Mouse (Mus musculus): Measurements from ENCODE around the gene Itpr2. TPM values are rescaled to one million over a fixed set of nuclear protein-coding genes. Genes with fewer than 3 reads are reported as not detected.

The Itpr2 gene
- polyA plus RNA-seq, 1 experiment: 3.6 TPM

DNA sequence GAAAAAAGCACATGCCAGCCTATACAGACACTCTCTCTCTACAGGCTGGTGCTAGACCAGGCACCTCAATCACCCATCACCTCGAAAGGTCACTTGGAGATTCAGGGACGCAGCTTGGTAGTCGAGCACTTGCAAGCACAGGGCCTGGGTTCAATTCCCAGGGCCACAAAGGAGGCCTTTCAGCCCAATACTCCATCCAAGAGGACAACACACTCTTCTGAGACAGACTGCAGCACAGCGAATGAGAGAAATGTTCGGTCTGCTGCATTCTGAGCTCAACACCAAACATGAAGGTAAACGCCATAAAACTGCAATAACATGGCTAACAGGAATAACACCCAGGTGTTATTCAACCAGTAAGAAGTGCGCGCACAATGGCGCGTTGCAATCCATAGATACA, 211.0 kb downstream of the Itpr2 start:
- H3K4me3 ChIP-seq (ENCODE audit: low read depth, low read length): no peak overlapping the region
- H3K9ac ChIP-seq (ENCODE audit: low read depth, poor library complexity, severe bottlenecking): no peak overlapping the region
- no peaks in the 10 kb centered on the region for H3K27me3 ChIP-seq (ENCODE audit: control insufficient read depth, insufficient read depth, low read length, poor library complexity, severe bottlenecking)
- TF ChIP-seq POLR2A (IDR thresholded peaks at IDR 0.05; ENCODE audit: insufficient read depth, low read length): no peak
- TF ChIP-seq EP300 (IDR thresholded peaks at IDR 0.05; ENCODE audit: insufficient read depth, low read depth, low read length): no peak
- no peak for TF ChIP-seq CTCF (IDR thresholded peaks at IDR 0.05; ENCODE audit: low read depth, low read length)
- H3K27ac ChIP-seq (ENCODE audit: insufficient read depth, low read length): no peak overlapping the region
- no peaks in the 10 kb centered on the region for H3K4me1 ChIP-seq (ENCODE audit: control insufficient read depth, insufficient read depth, low read length)
- H3K9me3 ChIP-seq (replicated peaks; ENCODE audit: control insufficient read depth, insufficient read depth, low read length, poor library complexity, severe bottlenecking): no peaks in the 10 kb centered on the region
- no peaks in the 10 kb centered on the region for H3K36me3 ChIP-seq (ENCODE audit: control insufficient read depth, insufficient read depth, low read length, poor library complexity, severe bottlenecking)

DNA sequence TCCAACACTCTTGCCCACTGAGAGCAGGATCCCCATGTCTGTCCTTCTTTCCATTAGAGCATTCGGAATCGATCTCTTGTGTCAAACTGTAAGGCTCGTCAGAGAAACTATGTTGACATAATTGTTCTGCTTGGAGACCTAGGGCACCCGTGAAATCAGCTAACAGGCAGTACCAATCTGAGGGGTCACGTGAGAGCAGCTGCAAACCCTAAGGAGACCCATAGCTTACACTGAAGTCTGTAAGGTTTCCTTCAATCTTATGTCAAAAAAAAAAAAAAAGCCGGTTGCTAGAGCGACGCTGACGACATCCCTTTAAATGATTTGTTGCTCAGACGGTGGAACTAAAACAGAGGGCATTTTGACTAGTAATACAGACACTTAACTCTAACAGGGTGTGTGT, 212.2 kb downstream of the Itpr2 start:
- Histone ChIP-seq H3K4me3 (ENCODE audit: low read depth, low read length) (no peak overlapping the region), H3K27ac (ENCODE audit: insufficient read depth, low read length) (no peak overlapping the region), H3K9me3 (replicated peaks; ENCODE audit: control insufficient read depth, insufficient read depth, low read length, poor library complexity, severe bottlenecking) (no peaks in the 10 kb centered on the region), H3K27me3 (ENCODE audit: control insufficient read depth, insufficient read depth, low read length, poor library complexity, severe bottlenecking) (no peaks in the 10 kb centered on the region), H3K4me1 (ENCODE audit: control insufficient read depth, insufficient read depth, low read length) (no peaks in the 10 kb centered on the region), H3K36me3 (ENCODE audit: control insufficient read depth, insufficient read depth, low read length, poor library complexity, severe bottlenecking) (no peaks in the 10 kb centered on the region), H3K9ac (ENCODE audit: low read depth, poor library complexity, severe bottlenecking) (no peak overlapping the region)
- TF ChIP-seq CTCF (IDR thresholded peaks at IDR 0.05; ENCODE audit: low read depth, low read length): no peak
- TF ChIP-seq POLR2A (IDR thresholded peaks at IDR 0.05; ENCODE audit: insufficient read depth, low read length): no peak
- no peak for TF ChIP-seq EP300 (IDR thresholded peaks at IDR 0.05; ENCODE audit: insufficient read depth, low read depth, low read length)

DNA sequence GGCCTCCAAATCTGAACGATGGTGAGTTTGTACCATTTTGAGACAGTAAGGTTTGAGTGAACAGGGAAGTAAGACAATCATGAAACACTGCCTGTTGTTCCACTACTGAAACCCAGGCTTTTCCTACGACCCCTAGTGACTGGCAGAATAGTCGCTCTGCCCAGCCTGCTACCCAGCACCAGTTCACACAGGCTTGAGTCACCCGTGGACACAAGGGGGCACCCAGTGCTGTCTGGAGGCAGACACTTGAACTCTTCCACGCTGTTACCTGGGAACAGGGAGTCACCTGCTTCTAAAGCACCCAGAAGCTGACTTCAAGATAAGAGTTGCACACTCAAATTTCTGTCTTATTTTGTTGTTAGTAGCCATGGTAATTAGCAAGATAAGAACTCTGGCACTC, 213.8 kb downstream of the Itpr2 start:
- Histone ChIP-seq H3K27ac (ENCODE audit: insufficient read depth, low read length) (no peak overlapping the region), H3K27me3 (ENCODE audit: control insufficient read depth, insufficient read depth, low read length, poor library complexity, severe bottlenecking) (no peaks in the 10 kb centered on the region), H3K9me3 (replicated peaks; ENCODE audit: control insufficient read depth, insufficient read depth, low read length, poor library complexity, severe bottlenecking) (no peaks in the 10 kb centered on the region), H3K4me1 (ENCODE audit: control insufficient read depth, insufficient read depth, low read length) (no peaks in the 10 kb centered on the region), H3K9ac (ENCODE audit: low read depth, poor library complexity, severe bottlenecking) (no peak overlapping the region), H3K4me3 (ENCODE audit: low read depth, low read length) (no peak overlapping the region), H3K36me3 (ENCODE audit: control insufficient read depth, insufficient read depth, low read length, poor library complexity, severe bottlenecking) (no peaks in the 10 kb centered on the region)
- TF ChIP-seq CTCF (IDR thresholded peaks at IDR 0.05; ENCODE audit: low read depth, low read length) (no peak), POLR2A (IDR thresholded peaks at IDR 0.05; ENCODE audit: insufficient read depth, low read length) (no peak), EP300 (IDR thresholded peaks at IDR 0.05; ENCODE audit: insufficient read depth, low read depth, low read length) (no peak)

DNA sequence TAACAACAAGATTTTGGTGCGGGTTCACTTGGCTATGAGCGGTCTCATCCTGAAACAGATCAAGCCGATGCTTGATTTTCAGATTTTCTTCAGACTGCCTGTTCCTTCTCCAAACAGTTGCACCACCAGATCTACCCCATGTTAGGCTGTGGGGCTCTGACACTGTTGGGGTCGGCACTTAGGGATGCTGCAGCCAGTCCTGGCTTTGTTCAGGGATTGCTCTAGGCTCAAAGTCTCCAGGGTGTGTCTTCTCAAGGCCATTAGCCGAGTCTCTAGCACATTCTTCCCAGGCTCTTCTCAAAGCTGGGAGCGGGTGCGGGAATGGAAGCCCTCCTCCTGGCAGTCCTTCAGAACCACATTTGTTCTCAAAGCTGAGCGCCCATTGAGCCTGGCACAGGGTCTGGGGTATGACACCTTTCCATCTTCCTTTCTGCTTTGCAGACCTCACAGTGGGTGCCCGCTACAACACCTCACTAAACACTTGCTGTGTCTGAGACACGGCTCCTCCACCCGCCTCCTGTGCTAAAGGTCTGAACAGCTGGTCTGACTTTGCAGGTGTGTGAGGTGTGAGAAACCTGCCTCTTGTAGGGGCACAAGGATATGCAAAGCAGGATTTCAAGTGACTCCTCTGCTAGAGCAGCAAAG, 217.0 kb downstream of the Itpr2 start:
- H3K27me3 ChIP-seq (ENCODE audit: control insufficient read depth, insufficient read depth, low read length, poor library complexity, severe bottlenecking): no peaks in the 10 kb centered on the region
- H3K9ac ChIP-seq (ENCODE audit: low read depth, poor library complexity, severe bottlenecking): no peak overlapping the region
- H3K4me3 ChIP-seq (ENCODE audit: low read depth, low read length): no peak overlapping the region
- H3K36me3 ChIP-seq (ENCODE audit: control insufficient read depth, insufficient read depth, low read length, poor library complexity, severe bottlenecking): no peaks in the 10 kb centered on the region
- H3K4me1 ChIP-seq (ENCODE audit: control insufficient read depth, insufficient read depth, low read length): no peaks in the 10 kb centered on the region
- H3K27ac ChIP-seq (ENCODE audit: insufficient read depth, low read length): no peak overlapping the region
- H3K9me3 ChIP-seq (replicated peaks; ENCODE audit: control insufficient read depth, insufficient read depth, low read length, poor library complexity, severe bottlenecking): no peaks in the 10 kb centered on the region
- TF ChIP-seq CTCF (IDR thresholded peaks at IDR 0.05; ENCODE audit: low read depth, low read length): no peak
- no peak for TF ChIP-seq EP300 (IDR thresholded peaks at IDR 0.05; ENCODE audit: insufficient read depth, low read depth, low read length)

DNA sequence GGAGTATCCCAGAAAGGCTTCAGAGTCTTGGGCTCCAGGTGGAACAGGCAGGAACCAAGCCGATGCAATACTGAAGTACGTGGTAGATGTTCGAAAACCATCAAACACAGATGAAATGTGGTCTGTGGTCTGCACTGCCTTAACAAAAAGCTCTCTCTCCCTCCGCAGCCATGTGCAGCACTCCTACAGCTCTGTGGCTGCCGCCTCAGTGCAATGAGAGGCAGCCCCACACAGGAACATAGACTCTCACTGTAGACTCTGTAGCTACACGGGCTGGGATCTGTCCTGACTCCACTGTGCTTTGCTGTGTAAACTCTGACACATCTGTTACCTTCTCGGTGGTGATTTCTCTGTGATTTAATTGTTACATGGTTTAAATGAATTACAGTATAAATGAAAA, 218.0 kb downstream of the Itpr2 start:
- Histone ChIP-seq H3K27ac (ENCODE audit: insufficient read depth, low read length) (no peak overlapping the region), H3K4me1 (ENCODE audit: control insufficient read depth, insufficient read depth, low read length) (no peaks in the 10 kb centered on the region)
- TF ChIP-seq EP300 (IDR thresholded peaks at IDR 0.05; ENCODE audit: insufficient read depth, low read depth, low read length) (no peak), POLR2A (IDR thresholded peaks at IDR 0.05; ENCODE audit: insufficient read depth, low read length) (no peak), CTCF (IDR thresholded peaks at IDR 0.05; ENCODE audit: low read depth, low read length) (no peak)

DNA sequence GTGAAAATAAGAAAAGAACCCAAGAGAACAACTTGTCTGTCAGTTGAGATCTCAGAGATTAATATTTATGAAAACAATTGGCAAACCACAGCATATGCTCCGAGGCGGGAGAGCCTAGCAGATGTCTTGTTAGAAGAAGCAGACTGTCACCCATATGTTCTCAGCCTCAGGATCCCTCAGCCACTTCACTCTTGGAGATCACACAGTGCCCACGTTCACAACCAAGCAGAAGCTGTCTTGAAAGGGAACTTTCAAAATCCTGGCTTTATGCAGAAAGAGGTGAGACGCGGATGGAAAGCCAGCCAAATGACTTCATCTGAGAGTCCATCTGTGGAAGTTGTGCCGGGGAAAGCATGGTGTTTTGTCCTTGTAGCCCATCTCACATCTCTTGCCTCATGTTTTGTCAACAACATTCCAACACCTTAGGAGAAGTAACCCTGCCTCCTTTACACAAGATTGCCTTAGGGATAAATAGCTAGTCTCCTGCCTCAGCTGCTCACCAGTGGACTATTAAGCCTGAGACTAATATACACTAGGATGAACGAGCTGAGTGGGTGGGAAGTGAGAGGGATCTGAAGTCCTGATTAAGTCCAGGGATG, 219.9 kb downstream of the Itpr2 start:
- Histone ChIP-seq H3K9me3 (replicated peaks; ENCODE audit: control insufficient read depth, insufficient read depth, low read length, poor library complexity, severe bottlenecking) (no peaks in the 10 kb centered on the region), H3K4me1 (ENCODE audit: control insufficient read depth, insufficient read depth, low read length) (no peaks in the 10 kb centered on the region), H3K4me3 (ENCODE audit: low read depth, low read length) (no peak overlapping the region), H3K9ac (ENCODE audit: low read depth, poor library complexity, severe bottlenecking) (no peak overlapping the region), H3K27me3 (ENCODE audit: control insufficient read depth, insufficient read depth, low read length, poor library complexity, severe bottlenecking) (no peaks in the 10 kb centered on the region), H3K27ac (ENCODE audit: insufficient read depth, low read length) (no peak overlapping the region), H3K36me3 (ENCODE audit: control insufficient read depth, insufficient read depth, low read length, poor library complexity, severe bottlenecking) (no peaks in the 10 kb centered on the region)
- TF ChIP-seq EP300 (IDR thresholded peaks at IDR 0.05; ENCODE audit: insufficient read depth, low read depth, low read length): no peak
- TF ChIP-seq CTCF (IDR thresholded peaks at IDR 0.05; ENCODE audit: low read depth, low read length): no peak
- no peak for TF ChIP-seq POLR2A (IDR thresholded peaks at IDR 0.05; ENCODE audit: insufficient read depth, low read length)

More for the DNA sequence above, 218.0 kb downstream of the Itpr2 start:
- H3K36me3 ChIP-seq (ENCODE audit: control insufficient read depth, insufficient read depth, low read length, poor library complexity, severe bottlenecking): no peaks in the 10 kb centered on the region
- H3K9ac ChIP-seq (ENCODE audit: low read depth, poor library complexity, severe bottlenecking): no peak overlapping the region
- H3K4me3 ChIP-seq (ENCODE audit: low read depth, low read length): no peak overlapping the region
- no peaks in the 10 kb centered on the region for H3K9me3 ChIP-seq (replicated peaks; ENCODE audit: control insufficient read depth, insufficient read depth, low read length, poor library complexity, severe bottlenecking)
- H3K27me3 ChIP-seq (ENCODE audit: control insufficient read depth, insufficient read depth, low read length, poor library complexity, severe bottlenecking): no peaks in the 10 kb centered on the region
